Mouse (Mus musculus) layer of hippocampus, adult 18-20 months (tissue): Measurements from ENCODE around the gene Gm20503. TPM values are rescaled to one million over a fixed set of nuclear protein-coding genes. Genes with fewer than 3 reads are reported as not detected.
A peak's percentile ranks its signal among the peaks of the same experiment; 100 is the strongest.

Experiments used
- DNase-seq, 2 experiments: peaks; one replicate each; pipeline ENCODE4 v3.0.0; 2022; ENCODE audit warnings: low spot score in 2 of 2
- long read RNA-seq: library from polyadenylated mRNA; stranded (forward); transcript quantifications from one replicate; pipeline ENCODE4 v2.0.0, GENCODE M21; 2021
- total RNA-seq, 2 experiments: library from RNA; stranded (reverse); gene quantifications; 2 replicates each; pipeline ENCODE4 v1.2.3; 2021

Gm20503 gene
- total RNA-seq, result 1 to 10 TPM; 2.6 to 3.6 TPM
- long read RNA-seq, partial matches to known transcripts, result 3 of 4 reads
- long read RNA-seq, other reads (novel, unspliced or antisense), result 1 of 4 reads

DNA sequence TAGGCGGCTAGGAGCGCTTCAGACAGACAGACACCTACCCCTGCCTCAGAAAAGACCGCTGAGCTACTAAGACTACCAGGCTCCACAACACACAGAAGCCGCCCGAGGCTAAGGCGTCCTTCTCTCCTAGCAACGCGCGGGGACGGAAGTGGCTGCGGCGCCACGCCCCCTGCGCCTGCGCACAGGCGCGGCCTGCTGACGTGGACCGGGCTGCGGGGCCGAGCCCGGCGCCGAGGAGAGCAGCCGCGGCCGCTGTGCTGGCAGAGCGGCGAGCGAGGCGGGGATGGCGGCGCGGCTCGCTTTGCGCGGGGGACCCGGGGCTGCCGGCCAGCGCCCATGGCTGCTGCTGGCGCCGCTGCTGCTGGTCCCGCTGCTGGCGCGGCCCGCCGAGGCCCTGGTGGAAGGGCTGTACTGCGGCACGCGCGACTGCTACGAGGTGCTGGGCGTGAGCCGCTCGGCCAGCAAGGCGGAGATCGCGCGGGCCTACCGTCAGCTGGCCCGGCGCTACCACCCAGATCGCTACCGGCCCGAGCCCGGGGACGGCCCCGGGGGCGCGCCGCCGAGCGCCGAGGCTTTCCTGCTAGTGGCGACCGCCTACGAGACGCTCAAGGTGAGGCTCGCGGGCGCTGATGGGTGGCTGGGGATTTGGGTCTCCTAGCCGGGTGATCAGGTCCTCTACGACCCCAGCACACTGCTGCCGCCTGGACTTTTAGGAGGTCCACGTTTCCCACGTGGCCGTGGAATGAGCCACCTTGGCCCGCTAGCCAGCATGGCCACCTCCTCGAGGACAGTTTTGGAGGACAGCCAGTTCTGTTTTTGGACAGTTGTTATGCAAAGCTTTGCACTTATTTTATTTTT is at the start of gene Gm20503:
Gm20503 (plus strand) TSS at position 263 of the 858 bp plus-strand sequence.
- DNase-seq, result peak; percentile 89 to 92

DNA sequence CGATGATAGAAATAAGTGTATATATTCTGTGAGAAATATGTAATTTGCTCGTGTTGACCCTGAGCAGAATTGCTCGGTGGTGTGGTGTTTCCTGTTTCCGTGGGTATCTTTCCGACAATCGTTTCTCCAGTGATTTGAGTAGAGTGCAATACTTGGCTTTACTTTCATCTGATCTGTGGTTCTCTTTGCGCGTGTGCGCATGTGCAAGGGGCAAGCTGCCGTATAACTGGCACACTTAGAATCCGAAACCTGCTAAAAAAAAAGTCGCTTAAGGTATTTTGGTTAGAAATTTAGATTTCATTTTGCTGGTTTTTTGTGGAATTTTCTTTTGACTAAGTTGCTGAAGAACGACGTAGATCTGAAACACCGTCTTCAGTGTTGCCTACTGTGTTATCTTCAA is 41.3 kb upstream of the Gm20503 start:
- no peak for DNase-seq

DNA sequence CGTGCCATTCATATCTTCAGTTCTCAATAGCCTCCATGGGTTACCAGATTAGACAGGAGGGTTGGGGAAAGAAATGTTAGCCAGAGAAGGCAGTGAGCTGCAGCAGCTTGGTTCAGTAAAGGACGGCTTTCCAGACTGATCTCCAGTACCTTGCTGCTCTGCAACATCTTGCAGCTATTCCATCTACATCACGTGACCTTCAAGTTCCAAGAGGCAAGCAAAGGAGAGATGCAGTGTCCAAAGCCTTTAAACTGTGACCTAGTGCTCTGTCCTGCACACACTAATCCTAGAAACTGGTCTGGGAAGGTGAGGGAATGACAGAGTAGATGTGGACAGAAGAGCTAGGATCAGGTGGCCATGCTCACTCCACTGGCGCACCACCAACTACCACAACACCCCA is 39.7 kb upstream of the Gm20503 start:
- no peak for DNase-seq

- no peak for DNase-seq
Observed at GRCm38 (mm10) chr4:58965136-58965535, 37.9 kb upstream of the Gm20503 start.

GRCm38 (mm10) chr4:58970678-58971077 is 32.3 kb upstream of the Gm20503 start:
- no peak for DNase-seq

DNA sequence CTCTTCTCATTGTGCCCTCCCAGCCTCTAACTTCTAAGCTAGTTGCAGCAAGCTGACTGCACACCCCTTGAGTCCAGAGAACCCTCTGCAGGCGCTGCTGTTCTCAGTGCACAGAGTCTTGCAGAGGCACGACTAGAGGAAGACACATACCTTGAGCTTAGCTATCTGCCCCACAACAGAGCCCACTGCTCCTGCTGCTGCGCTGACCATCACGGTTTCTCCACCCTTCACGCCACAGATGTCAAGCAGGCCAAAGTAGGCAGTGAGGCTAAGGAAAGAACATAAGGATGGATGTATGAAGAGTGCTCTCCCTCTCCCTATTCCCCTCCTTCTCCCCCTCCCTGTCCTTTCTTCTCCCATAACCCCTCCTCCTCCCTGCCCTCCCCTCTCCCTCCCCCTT is 27.3 kb upstream of the Gm20503 start:
- DNase-seq, result no peak

DNA sequence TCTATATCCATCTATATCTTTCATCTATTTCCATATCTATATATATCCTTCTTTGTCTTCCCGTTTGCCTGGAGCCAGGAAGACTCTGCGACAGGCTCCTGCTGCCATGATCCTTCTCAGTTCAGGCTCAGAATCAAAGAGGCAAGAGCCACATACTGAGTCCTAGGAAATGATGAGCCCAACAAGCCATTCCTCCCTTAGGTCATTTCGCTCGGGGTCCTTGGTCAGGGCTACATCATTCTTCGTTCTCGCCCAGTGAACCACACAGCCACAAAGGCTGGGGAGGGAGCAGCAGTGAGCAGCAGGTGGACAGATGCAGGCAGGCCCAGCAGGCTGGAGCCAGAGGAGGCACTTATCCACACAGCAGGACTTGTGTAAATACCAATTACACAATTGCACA is 21.6 kb upstream of the Gm20503 start:
- DNase-seq, result no peak

- DNase-seq, result no peak
Observed at GRCm38 (mm10) chr4:58982806-58983205, 20.2 kb upstream of the Gm20503 start.

DNA sequence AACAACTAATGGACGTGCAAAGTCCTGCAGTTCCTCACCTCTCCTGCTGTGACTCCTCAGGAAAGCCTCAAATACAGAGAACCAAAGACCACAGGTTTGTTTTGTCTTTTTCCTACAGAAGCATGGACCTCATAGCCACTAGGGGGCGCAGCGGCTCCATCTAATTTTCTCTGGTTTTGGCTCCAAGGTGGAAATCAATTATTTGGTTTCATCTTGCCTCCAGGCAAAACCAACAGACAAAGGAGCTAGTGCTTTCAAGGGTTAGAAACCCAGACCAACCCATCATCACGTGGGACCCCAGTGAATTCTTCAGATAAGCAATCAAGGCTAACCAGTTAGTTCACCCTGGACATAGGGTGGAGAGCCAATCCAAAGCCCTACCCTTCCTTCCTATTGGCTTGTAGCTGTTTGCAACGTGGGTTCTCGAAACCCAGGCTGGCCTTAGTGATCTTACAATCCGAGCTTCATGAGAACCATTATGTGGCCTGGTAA is 17.8 kb upstream of the Gm20503 start:
- DNase-seq, result peak; percentile 56 to 89

DNA sequence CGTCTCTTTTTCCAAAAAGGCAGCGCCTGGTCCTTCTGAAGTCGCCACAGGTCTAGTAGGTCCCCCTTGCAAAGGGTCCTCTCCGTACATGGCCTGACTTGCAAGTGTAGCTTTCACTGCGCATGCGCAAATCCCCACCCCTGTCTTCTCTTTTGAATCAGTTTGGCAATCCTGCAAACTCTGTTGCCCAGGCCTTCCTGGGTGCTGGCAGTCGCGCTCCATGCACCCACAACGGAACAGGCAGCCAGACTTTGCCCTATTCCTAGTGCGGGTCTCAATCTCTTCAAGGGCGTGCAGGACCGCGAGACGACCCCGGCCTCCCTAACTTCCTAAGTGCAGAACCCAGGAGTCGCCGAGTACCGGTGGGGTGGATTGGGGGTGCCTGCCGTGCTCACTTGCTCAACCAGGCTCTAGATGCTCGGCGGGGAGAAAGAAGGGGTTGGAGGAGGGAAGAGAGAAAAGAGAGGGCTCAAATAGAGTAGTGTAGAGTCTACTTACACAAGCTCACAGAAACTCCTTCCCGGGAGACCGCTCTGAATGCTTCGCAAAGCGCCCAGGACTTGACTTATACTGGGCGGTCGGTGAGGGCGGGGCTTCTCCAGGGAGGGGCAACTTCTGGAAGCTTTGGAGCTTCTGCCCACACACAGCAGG is 16.3 kb upstream of the Gm20503 start, which contains the start of gene Ptgr1:
Ptgr1 (minus strand) TSS at position 580 of the 651 bp plus-strand sequence.
- DNase-seq, result peak; percentile 70 to 90

DNA sequence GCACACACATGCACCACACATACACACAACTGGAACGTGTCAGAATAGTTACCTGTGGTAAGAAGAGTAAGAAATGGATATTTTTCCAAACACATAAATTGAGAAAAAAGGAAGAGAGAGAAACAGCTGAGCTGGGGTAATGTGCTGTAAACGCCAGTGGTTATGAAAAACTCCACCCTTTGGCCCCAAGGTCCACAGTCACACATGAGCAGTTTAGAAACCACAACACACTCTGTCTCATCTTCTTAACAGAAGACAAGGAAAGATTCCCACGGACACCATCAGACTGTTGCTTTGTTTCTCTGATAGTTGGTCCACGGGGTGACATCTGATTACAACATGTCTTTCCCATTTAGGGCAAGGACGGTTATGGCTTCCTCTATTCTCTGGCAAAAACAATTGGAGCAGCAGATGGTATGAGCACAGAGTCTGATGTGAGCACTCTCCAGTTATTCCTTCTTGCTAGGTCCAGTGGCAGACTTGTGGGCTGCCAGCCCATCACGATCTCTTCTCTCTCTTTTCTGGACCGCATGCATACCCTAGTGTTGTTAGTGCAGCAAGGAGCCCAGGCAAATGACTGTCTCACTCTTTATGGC is 13.6 kb upstream of the Gm20503 start:
- DNase-seq, result peak in 1 of 2 experiments; percentile 34

DNA sequence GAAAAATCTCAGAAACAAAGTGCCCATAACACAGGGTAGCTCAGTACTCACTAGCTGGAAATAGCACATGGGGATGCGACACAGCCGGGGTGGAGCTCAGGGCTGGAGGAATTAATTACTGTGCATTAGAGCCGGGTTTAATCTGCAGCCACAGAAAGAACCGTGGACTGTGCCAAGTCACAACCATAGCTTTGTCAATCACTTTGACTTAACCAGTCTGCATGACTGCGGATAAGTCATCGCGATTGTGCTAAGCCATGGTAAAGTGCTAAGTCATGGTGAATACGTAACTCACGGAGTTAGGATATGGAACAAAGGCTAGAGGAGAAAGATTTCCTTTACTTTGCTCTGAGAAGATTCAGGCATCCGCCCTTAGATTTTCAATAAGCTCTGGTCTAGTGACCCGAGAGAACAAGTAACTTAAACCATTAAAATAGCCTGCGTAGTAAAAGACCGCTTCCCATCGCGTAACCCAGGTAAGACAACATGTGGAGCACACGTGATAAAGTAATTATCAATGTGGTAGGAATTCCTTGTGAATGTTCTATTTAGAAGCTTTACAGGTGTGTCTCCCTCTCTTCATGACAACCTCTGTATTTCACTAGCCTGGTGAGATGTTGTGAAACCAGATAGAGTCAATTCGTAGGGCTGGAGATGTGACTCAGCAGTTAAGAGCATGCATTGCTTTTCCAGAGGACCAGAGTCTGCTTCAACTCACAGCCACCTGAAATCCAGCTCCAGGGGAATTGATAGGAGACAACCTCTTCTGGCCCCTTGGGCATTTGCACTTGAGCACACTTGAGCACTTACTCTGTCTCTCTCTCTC is 12.2 kb upstream of the Gm20503 start:
- DNase-seq, result no peak

DNA sequence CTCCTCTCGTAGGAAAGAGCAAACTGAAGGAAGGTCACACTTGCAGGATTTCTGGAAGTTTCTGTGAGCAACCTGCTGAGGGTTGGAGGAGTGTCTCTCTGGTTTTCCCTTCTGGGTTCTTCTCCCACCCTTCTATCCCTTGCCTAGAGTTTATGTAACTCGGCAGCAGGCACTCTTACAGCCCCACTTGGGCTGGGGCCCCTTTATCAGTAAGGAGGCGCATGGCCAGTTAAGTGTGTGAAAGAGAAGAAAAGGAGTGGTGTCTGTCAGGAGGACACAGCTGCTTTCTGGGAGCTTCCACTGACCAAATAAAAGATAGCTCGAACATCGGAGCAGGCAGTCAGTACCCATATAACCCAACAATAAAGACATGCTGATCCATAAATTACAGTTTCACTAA is 10.8 kb upstream of the Gm20503 start:
- no peak for DNase-seq

DNA sequence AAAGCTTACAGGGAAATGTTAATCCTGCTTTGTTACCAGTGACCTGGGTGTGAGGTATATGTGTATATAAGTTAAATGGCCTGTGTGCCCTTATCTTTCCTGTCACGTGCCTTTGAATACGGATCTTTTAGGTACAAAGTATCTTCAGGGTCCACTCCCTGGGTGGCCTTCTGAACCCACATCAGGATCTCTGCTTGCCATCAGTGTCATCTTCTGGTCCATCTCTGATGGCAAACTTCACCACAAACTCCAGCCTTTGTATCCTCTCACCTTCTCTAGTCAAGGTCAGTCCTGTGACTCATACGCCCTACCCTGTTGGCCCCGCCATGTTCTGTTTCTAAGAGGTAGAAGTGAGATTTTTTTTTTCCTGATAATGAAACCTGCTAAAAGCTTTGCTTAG is 8.2 kb upstream of the Gm20503 start, which contains the start of gene Dnajc25:
Dnajc25 (plus strand) TSS at position 301 of the 400 bp plus-strand sequence.
- no peak for DNase-seq

DNA sequence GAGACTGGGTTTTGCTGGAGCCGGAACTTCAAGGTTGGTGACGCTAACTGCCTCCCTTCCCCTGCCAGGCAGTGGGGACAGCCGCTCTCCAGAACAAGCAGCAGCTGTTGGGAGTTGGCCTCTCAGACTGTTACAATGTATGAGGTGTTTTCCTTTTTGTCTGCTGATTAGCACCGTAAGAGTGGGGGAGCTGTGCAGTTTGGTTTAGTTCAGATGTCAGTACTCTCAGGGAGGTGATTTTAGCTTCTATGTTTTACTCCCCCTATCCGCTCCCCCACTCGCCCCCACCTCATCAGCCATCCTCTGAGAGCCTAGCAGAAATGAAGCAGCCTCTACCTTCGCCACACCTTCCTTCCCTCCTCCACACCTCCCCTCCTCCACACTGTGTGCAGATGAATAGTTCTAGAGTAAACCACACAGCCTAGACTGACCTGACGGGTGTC is 7.7 kb upstream of the Gm20503 start:
- DNase-seq, result no peak

DNA sequence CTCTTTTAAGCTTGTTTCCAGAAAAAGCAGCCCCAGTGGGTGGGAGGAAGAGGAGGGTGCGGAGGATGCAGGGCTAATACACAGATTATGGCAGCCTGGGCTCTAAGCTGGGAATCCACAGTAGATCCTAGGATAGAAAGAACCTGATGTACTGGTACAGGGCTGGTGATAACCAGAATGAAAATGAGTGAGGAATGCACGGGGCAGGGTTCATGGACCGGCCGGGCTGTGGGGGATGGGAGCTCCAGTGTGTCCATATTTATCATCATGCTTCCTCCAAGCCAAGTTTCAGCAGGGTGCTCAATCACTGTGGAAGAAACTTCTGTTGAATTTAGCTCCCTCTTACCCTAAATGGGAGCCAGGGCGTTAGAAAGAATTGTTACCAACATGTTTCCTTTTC is 5.9 kb upstream of the Gm20503 start:
- no peak for DNase-seq

- no peak for DNase-seq
Observed at GRCm38 (mm10) chr4:58998688-58999087, 4.3 kb upstream of the Gm20503 start.

GRCm38 (mm10) chr4:58999686-59000085 is 3.3 kb upstream of the Gm20503 start:
- peak; percentile 58 to 89 for DNase-seq

- DNase-seq, result no peak
Observed at GRCm38 (mm10) chr4:59000614-59001013, 2.4 kb upstream of the Gm20503 start.

DNA sequence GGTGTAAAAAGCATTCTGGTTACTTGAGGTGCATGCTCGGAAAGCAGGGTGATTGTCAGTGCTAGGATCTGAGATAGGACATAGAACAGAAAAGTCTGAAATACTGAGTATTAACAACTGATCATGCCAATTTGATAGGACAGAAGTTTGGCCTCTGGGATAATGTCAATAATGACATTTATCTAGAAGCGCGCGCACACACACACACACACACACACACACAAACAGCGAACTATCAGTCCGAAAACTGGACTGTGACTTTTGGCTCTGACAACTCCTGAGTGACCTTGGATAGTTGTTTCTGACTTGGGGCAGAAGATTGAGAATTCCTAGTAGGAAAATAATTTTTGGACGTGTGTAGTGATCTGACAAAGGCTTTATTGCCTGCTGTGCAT is 793 bp downstream of the Gm20503 start:
- DNase-seq, result no peak

DNA sequence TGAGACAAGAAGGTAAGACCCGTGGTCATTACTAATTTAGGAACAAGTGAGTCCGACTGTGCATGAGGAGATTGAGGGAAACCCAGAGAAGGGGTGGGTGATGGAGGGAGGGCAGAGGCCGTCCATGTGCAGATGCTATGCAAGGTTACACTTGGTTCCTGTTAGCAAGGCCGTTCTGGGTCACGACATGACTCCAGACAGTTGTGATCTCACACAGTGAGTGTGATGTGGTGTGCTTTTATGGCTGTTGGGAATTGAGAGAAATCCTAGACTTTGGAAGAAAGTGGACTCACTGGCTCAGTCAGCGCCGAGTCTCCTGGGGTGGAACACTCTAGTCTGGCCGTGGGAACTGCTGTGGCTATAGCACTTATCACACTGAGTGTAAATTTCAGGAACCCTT is 3.2 kb downstream of the Gm20503 start:
- no peak for DNase-seq
